Mouse (Mus musculus): ENCODE measurements around the gene Gnat3. TPM values are rescaled to one million over a fixed set of nuclear protein-coding genes. Genes with fewer than 3 reads are reported as not detected.
A peak's percentile ranks its signal among the peaks of the same experiment; 100 is the strongest.

Gnat3 gene
- polyA plus RNA-seq, 1 experiment, result 0.54 TPM

GRCm38 (mm10) chr5:18003675-18004074 is 41.3 kb downstream of the Gnat3 start:
- no peak overlapping the region for H3K27ac ChIP-seq (ENCODE audit: insufficient read depth, low read depth, low read length)
- TF ChIP-seq POLR2A (IDR thresholded peaks at IDR 0.05; ENCODE audit: borderline replicate concordance, low read depth, low read length) (no peak), CTCF (IDR thresholded peaks at IDR 0.05; ENCODE audit: low read depth, low read length) (no peak)
- H3K4me1 ChIP-seq (ENCODE audit: control insufficient read depth, insufficient read depth, low read length), result peaks cover 23% of the 10 kb centered on the region
- H3K4me3 ChIP-seq (ENCODE audit: insufficient read depth, low read length), result no peak overlapping the region

- no peak overlapping the region for H3K4me3 ChIP-seq (ENCODE audit: insufficient read depth, low read length)
- no peak overlapping the region for H3K27ac ChIP-seq (ENCODE audit: insufficient read depth, low read depth, low read length)
- no peak for TF ChIP-seq POLR2A (IDR thresholded peaks at IDR 0.05; ENCODE audit: borderline replicate concordance, low read depth, low read length)
- TF ChIP-seq CTCF (IDR thresholded peaks at IDR 0.05; ENCODE audit: low read depth, low read length), result no peak
- peaks cover 22% of the 10 kb centered on the region for H3K4me1 ChIP-seq (ENCODE audit: control insufficient read depth, insufficient read depth, low read length)
Measured at GRCm38 (mm10) chr5:18004824-18005611, 42.7 kb downstream of the Gnat3 start.

DNA sequence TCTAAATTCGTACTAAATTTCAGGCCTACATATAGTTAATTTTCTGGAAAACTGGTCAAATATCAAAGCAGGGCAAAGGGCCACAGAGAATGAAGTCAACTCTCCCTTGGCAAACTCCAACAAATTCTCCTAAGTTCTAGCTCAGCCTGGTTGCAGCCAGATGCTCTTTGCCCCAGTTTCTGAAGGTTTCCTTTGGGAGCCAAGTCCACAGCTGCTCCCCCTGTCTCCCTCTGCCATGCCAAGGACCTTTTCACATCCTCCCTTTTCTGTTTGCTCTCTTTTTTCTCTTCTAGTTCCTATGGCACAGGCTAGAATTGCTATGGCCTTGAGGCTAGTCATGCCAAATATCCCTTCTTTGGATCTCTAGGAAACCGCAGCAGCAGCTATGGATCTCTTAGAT is 43.8 kb downstream of the Gnat3 start:
- Histone ChIP-seq H3K4me3 (ENCODE audit: insufficient read depth, low read length) (no peak overlapping the region), H3K4me1 (ENCODE audit: control insufficient read depth, insufficient read depth, low read length) (peaks cover 25% of the 10 kb centered on the region), H3K27ac (ENCODE audit: insufficient read depth, low read depth, low read length) (peak overlapping the region; percentile 74)
- TF ChIP-seq POLR2A (IDR thresholded peaks at IDR 0.05; ENCODE audit: borderline replicate concordance, low read depth, low read length) (no peak), CTCF (IDR thresholded peaks at IDR 0.05; ENCODE audit: low read depth, low read length) (no peak)

DNA sequence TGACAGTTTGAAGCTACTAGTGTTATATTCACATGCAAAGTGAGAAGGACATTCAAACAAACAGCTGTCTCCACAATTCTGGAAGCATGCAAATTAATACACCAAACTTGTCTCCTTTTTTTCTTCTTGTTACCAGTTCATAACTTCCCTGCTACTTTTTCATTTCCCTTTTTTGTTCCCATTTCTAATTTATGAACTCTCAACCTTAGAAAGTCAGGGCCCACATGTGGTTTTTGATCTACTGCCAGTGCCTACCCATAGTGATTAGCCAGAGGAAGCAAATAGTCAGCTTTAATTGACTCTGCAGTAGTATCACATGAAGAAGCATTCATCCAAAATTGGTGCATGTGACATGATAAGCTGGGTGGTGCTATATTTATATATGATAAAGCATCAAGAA is 44.7 kb downstream of the Gnat3 start:
- H3K4me1 ChIP-seq (ENCODE audit: control insufficient read depth, insufficient read depth, low read length), result peaks cover 25% of the 10 kb centered on the region
- peak overlapping the region; percentile 74 for H3K27ac ChIP-seq (ENCODE audit: insufficient read depth, low read depth, low read length)
- H3K4me3 ChIP-seq (ENCODE audit: insufficient read depth, low read length), result no peak overlapping the region
- TF ChIP-seq CTCF (IDR thresholded peaks at IDR 0.05; ENCODE audit: low read depth, low read length) (no peak), POLR2A (IDR thresholded peaks at IDR 0.05; ENCODE audit: borderline replicate concordance, low read depth, low read length) (no peak)

DNA sequence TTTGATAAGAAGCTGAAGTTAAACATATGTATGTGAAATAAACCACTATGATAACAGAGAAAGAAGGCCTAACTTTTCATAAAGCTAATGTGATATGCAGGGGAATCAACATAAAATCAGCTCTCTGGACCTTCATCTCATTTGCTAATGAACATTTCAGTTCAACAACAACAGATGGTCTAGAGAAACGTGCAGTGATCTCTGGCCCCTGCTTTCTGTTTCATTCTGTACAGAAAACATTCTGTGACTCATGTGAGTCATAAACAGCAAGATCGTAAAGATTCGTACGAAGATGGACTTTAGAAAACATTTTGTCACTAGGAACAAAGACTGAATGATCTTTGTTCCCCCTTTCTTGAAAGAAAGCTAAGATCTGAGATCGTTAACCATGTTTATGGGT is 48.0 kb downstream of the Gnat3 start:
- H3K27ac ChIP-seq (ENCODE audit: insufficient read depth, low read depth, low read length), result no peak overlapping the region
- TF ChIP-seq CTCF (IDR thresholded peaks at IDR 0.05; ENCODE audit: low read depth, low read length) (no peak), POLR2A (IDR thresholded peaks at IDR 0.05; ENCODE audit: borderline replicate concordance, low read depth, low read length) (no peak)
- H3K4me3 ChIP-seq (ENCODE audit: insufficient read depth, low read length), result no peak overlapping the region
- peaks cover 32% of the 10 kb centered on the region for H3K4me1 ChIP-seq (ENCODE audit: control insufficient read depth, insufficient read depth, low read length)

GRCm38 (mm10) chr5:18013196-18013595 is 50.8 kb downstream of the Gnat3 start:
- Histone ChIP-seq H3K27ac (ENCODE audit: insufficient read depth, low read depth, low read length) (peak overlapping the region; percentile 80; the same call in 1 of the 2 replicates), H3K4me3 (ENCODE audit: insufficient read depth, low read length) (no peak overlapping the region), H3K4me1 (ENCODE audit: control insufficient read depth, insufficient read depth, low read length) (peaks cover 19% of the 10 kb centered on the region)
- TF ChIP-seq CTCF (IDR thresholded peaks at IDR 0.05; ENCODE audit: low read depth, low read length), result no peak

- peak overlapping the region; percentile 80 for H3K27ac ChIP-seq (ENCODE audit: insufficient read depth, low read depth, low read length)
- H3K4me1 ChIP-seq (ENCODE audit: control insufficient read depth, insufficient read depth, low read length), result peaks cover 18% of the 10 kb centered on the region
- H3K4me3 ChIP-seq (ENCODE audit: insufficient read depth, low read length), result no peak overlapping the region
- TF ChIP-seq CTCF (IDR thresholded peaks at IDR 0.05; ENCODE audit: low read depth, low read length), result no peak
Measured at GRCm38 (mm10) chr5:18014209-18014829, 52.0 kb downstream of the Gnat3 start.

- peaks cover 2% of the 10 kb centered on the region; the same call in 1 of the 2 replicates for H3K4me1 ChIP-seq (ENCODE audit: control insufficient read depth, insufficient read depth, low read length)
- H3K27ac ChIP-seq (ENCODE audit: insufficient read depth, low read depth, low read length), result no peak overlapping the region
- H3K4me3 ChIP-seq (ENCODE audit: insufficient read depth, low read length), result no peak overlapping the region
- no peak for TF ChIP-seq POLR2A (IDR thresholded peaks at IDR 0.05; ENCODE audit: borderline replicate concordance, low read depth, low read length)
- no peak for TF ChIP-seq CTCF (IDR thresholded peaks at IDR 0.05; ENCODE audit: low read depth, low read length)
Measured at GRCm38 (mm10) chr5:18023347-18023746, 61.0 kb downstream of the Gnat3 start.

- TF ChIP-seq CTCF (IDR thresholded peaks at IDR 0.05; ENCODE audit: low read depth, low read length), result no peak
- no peak for TF ChIP-seq POLR2A (IDR thresholded peaks at IDR 0.05; ENCODE audit: borderline replicate concordance, low read depth, low read length)
- Histone ChIP-seq H3K27ac (ENCODE audit: insufficient read depth, low read depth, low read length) (no peak overlapping the region), H3K4me3 (ENCODE audit: insufficient read depth, low read length) (no peak overlapping the region), H3K4me1 (ENCODE audit: control insufficient read depth, insufficient read depth, low read length) (no peaks in the 10 kb centered on the region)
Measured at GRCm38 (mm10) chr5:18027531-18027930, 65.2 kb downstream of the Gnat3 start.
